Mouse (Mus musculus): ENCODE measurements at regions not wholly inside any gene's neighbourhood (a gene's known extent, or its start where the extent isn't known, plus 50 kb on each side); places are given as distances from the start of the nearest gene placed in this dataset.

- no peak overlapping the region for H3K9ac ChIP-seq (ENCODE audit: low read length)
- no peak for ATAC-seq (ENCODE audit: insufficient number of reproducible peaks, insufficient read depth, low FRiP score, low read depth)
- no peak overlapping the region for H3K27ac ChIP-seq (replicated peaks in 1 of 2; ENCODE audit: control insufficient read depth in 1 of 2, insufficient read depth in 1 of 2, low read depth in 2 of 2, low read length in 2 of 2)
- no peak overlapping the region for H3K4me3 ChIP-seq (ENCODE audit: control insufficient read depth in 1 of 2, insufficient read depth in 1 of 2, low read depth in 1 of 2, low read length in 2 of 2)
- H3K27me3 ChIP-seq (ENCODE audit: control insufficient read depth, insufficient read depth, low read length), result no peaks in the 10 kb centered on the region
- no peaks in the 10 kb centered on the region for H3K9me3 ChIP-seq (ENCODE audit: control insufficient read depth, low read length)
- no peaks in the 10 kb centered on the region for H3K4me1 ChIP-seq (ENCODE audit: control insufficient read depth in 2 of 2, insufficient read depth in 2 of 2, low read length in 2 of 2)
- no peaks in the 10 kb centered on the region for H3K36me3 ChIP-seq (ENCODE audit: control insufficient read depth, insufficient read depth, low read length)
- H3K4me2 ChIP-seq (ENCODE audit: low read length), result no peak overlapping the region
- 53% methylated on average over 1 of the region's 1 CpGs for WGBS
Observed at GRCm38 (mm10) chr10:16951636-16952035, 771.4 kb upstream of the Cited2 start.

- WGBS, result 93% methylated on average over 3 of the region's 3 CpGs
- Histone ChIP-seq H3K4me1 (ENCODE audit: control insufficient read depth in 2 of 2, insufficient read depth in 2 of 2, low read length in 2 of 2) (peaks cover 0 to 3% of the 10 kb centered on the region in 2 experiments; a peak in 1 of 4 replicates), H3K36me3 (ENCODE audit: control insufficient read depth, insufficient read depth, low read length) (no peaks in the 10 kb centered on the region), H3K9me3 (ENCODE audit: control insufficient read depth, low read length) (no peaks in the 10 kb centered on the region), H3K9ac (ENCODE audit: low read length) (no peak overlapping the region), H3K4me2 (ENCODE audit: low read length) (no peak overlapping the region), H3K4me3 (ENCODE audit: control insufficient read depth in 1 of 2, insufficient read depth in 1 of 2, low read depth in 1 of 2, low read length in 2 of 2) (no peak overlapping the region), H3K27me3 (ENCODE audit: control insufficient read depth, insufficient read depth, low read length) (no peaks in the 10 kb centered on the region), H3K27ac (replicated peaks in 1 of 2; ENCODE audit: control insufficient read depth in 1 of 2, insufficient read depth in 1 of 2, low read depth in 2 of 2, low read length in 2 of 2) (no peak overlapping the region)
- ATAC-seq (ENCODE audit: insufficient number of reproducible peaks, insufficient read depth, low FRiP score, low read depth), result no peak
Observed at GRCm38 (mm10) chr10:16960971-16961370, 762.0 kb upstream of the Cited2 start.

GRCm38 (mm10) chr10:16962463-16962862 lies 760.6 kb upstream of the Cited2 start:
- H3K9me3 ChIP-seq (ENCODE audit: control insufficient read depth, low read length), result no peaks in the 10 kb centered on the region
- H3K4me1 ChIP-seq (ENCODE audit: control insufficient read depth in 2 of 2, insufficient read depth in 2 of 2, low read length in 2 of 2), result peaks cover 0 to 3% of the 10 kb centered on the region in 2 experiments; a peak in 1 of 4 replicates
- no peak for ATAC-seq (ENCODE audit: insufficient number of reproducible peaks, insufficient read depth, low FRiP score, low read depth)
- no peak overlapping the region for H3K4me3 ChIP-seq (ENCODE audit: control insufficient read depth in 1 of 2, insufficient read depth in 1 of 2, low read depth in 1 of 2, low read length in 2 of 2)
- no peak overlapping the region for H3K27ac ChIP-seq (replicated peaks in 1 of 2; ENCODE audit: control insufficient read depth in 1 of 2, insufficient read depth in 1 of 2, low read depth in 2 of 2, low read length in 2 of 2)
- WGBS, result 49% methylated on average over 2 of the region's 2 CpGs
- no peak overlapping the region for H3K9ac ChIP-seq (ENCODE audit: low read length)
- no peaks in the 10 kb centered on the region for H3K27me3 ChIP-seq (ENCODE audit: control insufficient read depth, insufficient read depth, low read length)
- no peak overlapping the region for H3K4me2 ChIP-seq (ENCODE audit: low read length)
- H3K36me3 ChIP-seq (ENCODE audit: control insufficient read depth, insufficient read depth, low read length), result no peaks in the 10 kb centered on the region

GRCm38 (mm10) chr10:16978770-16979169 lies 744.2 kb upstream of the Cited2 start:
- Histone ChIP-seq H3K36me3 (ENCODE audit: control insufficient read depth, insufficient read depth, low read length) (no peaks in the 10 kb centered on the region), H3K9me3 (ENCODE audit: control insufficient read depth, low read length) (no peaks in the 10 kb centered on the region), H3K27me3 (ENCODE audit: control insufficient read depth, insufficient read depth, low read length) (no peaks in the 10 kb centered on the region), H3K4me1 (ENCODE audit: control insufficient read depth in 2 of 2, insufficient read depth in 2 of 2, low read length in 2 of 2) (no peaks in the 10 kb centered on the region), H3K4me3 (ENCODE audit: control insufficient read depth in 1 of 2, insufficient read depth in 1 of 2, low read depth in 1 of 2, low read length in 2 of 2) (no peak overlapping the region), H3K4me2 (ENCODE audit: low read length) (no peak overlapping the region), H3K27ac (replicated peaks in 1 of 2; ENCODE audit: control insufficient read depth in 1 of 2, insufficient read depth in 1 of 2, low read depth in 2 of 2, low read length in 2 of 2) (no peak overlapping the region), H3K9ac (ENCODE audit: low read length) (no peak overlapping the region)
- WGBS, result 80% methylated on average over 5 of the region's 5 CpGs
- ATAC-seq (ENCODE audit: insufficient number of reproducible peaks, insufficient read depth, low FRiP score, low read depth), result no peak

- Histone ChIP-seq H3K4me1 (ENCODE audit: control insufficient read depth in 2 of 2, insufficient read depth in 2 of 2, low read length in 2 of 2) (peaks cover 6 to 18% of the 10 kb centered on the region in 2 experiments), H3K9me3 (ENCODE audit: control insufficient read depth, low read length) (no peaks in the 10 kb centered on the region), H3K27ac (replicated peaks in 1 of 2; ENCODE audit: control insufficient read depth in 1 of 2, insufficient read depth in 1 of 2, low read depth in 2 of 2, low read length in 2 of 2) (peak overlapping the region; percentile 10 to 44; a peak in 2 of 4 replicates), H3K27me3 (ENCODE audit: control insufficient read depth, insufficient read depth, low read length) (no peaks in the 10 kb centered on the region), H3K36me3 (ENCODE audit: control insufficient read depth, insufficient read depth, low read length) (no peaks in the 10 kb centered on the region), H3K9ac (ENCODE audit: low read length) (no peak overlapping the region), H3K4me2 (ENCODE audit: low read length) (no peak overlapping the region), H3K4me3 (ENCODE audit: control insufficient read depth in 1 of 2, insufficient read depth in 1 of 2, low read depth in 1 of 2, low read length in 2 of 2) (no peak overlapping the region)
- no peak for ATAC-seq (ENCODE audit: insufficient number of reproducible peaks, insufficient read depth, low FRiP score, low read depth)
- 73% methylated on average over 1 of the region's 1 CpGs for WGBS
Observed at GRCm38 (mm10) chr10:16990227-16990626, 732.8 kb upstream of the Cited2 start.

- peaks cover 6 to 18% of the 10 kb centered on the region in 2 experiments for H3K4me1 ChIP-seq (ENCODE audit: control insufficient read depth in 2 of 2, insufficient read depth in 2 of 2, low read length in 2 of 2)
- peak overlapping the region; percentile 36; the same call in 1 of the 2 replicates for H3K4me2 ChIP-seq (ENCODE audit: low read length)
- H3K27me3 ChIP-seq (ENCODE audit: control insufficient read depth, insufficient read depth, low read length), result no peaks in the 10 kb centered on the region
- peak; percentile 56; the same call in 1 of the 2 replicates for ATAC-seq (ENCODE audit: insufficient number of reproducible peaks, insufficient read depth, low FRiP score, low read depth)
- no peak overlapping the region for H3K4me3 ChIP-seq (ENCODE audit: control insufficient read depth in 1 of 2, insufficient read depth in 1 of 2, low read depth in 1 of 2, low read length in 2 of 2)
- no peaks in the 10 kb centered on the region for H3K36me3 ChIP-seq (ENCODE audit: control insufficient read depth, insufficient read depth, low read length)
- H3K27ac ChIP-seq (replicated peaks in 1 of 2; ENCODE audit: control insufficient read depth in 1 of 2, insufficient read depth in 1 of 2, low read depth in 2 of 2, low read length in 2 of 2), result peak overlapping the region; percentile 85 to 87
- 5% methylated on average over 2 of the region's 2 CpGs for WGBS
- H3K9ac ChIP-seq (ENCODE audit: low read length), result no peak overlapping the region
- no peaks in the 10 kb centered on the region for H3K9me3 ChIP-seq (ENCODE audit: control insufficient read depth, low read length)
Observed at GRCm38 (mm10) chr10:16993789-16994188, 729.2 kb upstream of the Cited2 start.

- H3K4me2 ChIP-seq (ENCODE audit: low read length), result peak overlapping the region; percentile 36; the same call in 1 of the 2 replicates
- H3K36me3 ChIP-seq (ENCODE audit: control insufficient read depth, insufficient read depth, low read length), result no peaks in the 10 kb centered on the region
- no peak overlapping the region for H3K9ac ChIP-seq (ENCODE audit: low read length)
- H3K27me3 ChIP-seq (ENCODE audit: control insufficient read depth, insufficient read depth, low read length), result no peaks in the 10 kb centered on the region
- peak overlapping the region; percentile 79 to 85 for H3K27ac ChIP-seq (replicated peaks in 1 of 2; ENCODE audit: control insufficient read depth in 1 of 2, insufficient read depth in 1 of 2, low read depth in 2 of 2, low read length in 2 of 2)
- H3K4me3 ChIP-seq (ENCODE audit: control insufficient read depth in 1 of 2, insufficient read depth in 1 of 2, low read depth in 1 of 2, low read length in 2 of 2), result no peak overlapping the region
- WGBS, result 44% methylated on average over 6 of the region's 6 CpGs
- peaks cover 6 to 18% of the 10 kb centered on the region in 2 experiments for H3K4me1 ChIP-seq (ENCODE audit: control insufficient read depth in 2 of 2, insufficient read depth in 2 of 2, low read length in 2 of 2)
- no peak for ATAC-seq (ENCODE audit: insufficient number of reproducible peaks, insufficient read depth, low FRiP score, low read depth)
- H3K9me3 ChIP-seq (ENCODE audit: control insufficient read depth, low read length), result no peaks in the 10 kb centered on the region
Observed at GRCm38 (mm10) chr10:16994526-16994925, 728.5 kb upstream of the Cited2 start.

- no peak overlapping the region for H3K9ac ChIP-seq (ENCODE audit: low read length)
- peak overlapping the region in 1 of 2 experiments; percentile 85; a peak in 3 of 4 replicates for H3K27ac ChIP-seq (replicated peaks in 1 of 2; ENCODE audit: control insufficient read depth in 1 of 2, insufficient read depth in 1 of 2, low read depth in 2 of 2, low read length in 2 of 2)
- no peak overlapping the region for H3K4me3 ChIP-seq (ENCODE audit: control insufficient read depth in 1 of 2, insufficient read depth in 1 of 2, low read depth in 1 of 2, low read length in 2 of 2)
- no peak for ATAC-seq (ENCODE audit: insufficient number of reproducible peaks, insufficient read depth, low FRiP score, low read depth)
- H3K9me3 ChIP-seq (ENCODE audit: control insufficient read depth, low read length), result no peaks in the 10 kb centered on the region
- WGBS, result 80% methylated on average over 1 of the region's 1 CpGs
- H3K27me3 ChIP-seq (ENCODE audit: control insufficient read depth, insufficient read depth, low read length), result no peaks in the 10 kb centered on the region
- H3K4me1 ChIP-seq (ENCODE audit: control insufficient read depth in 2 of 2, insufficient read depth in 2 of 2, low read length in 2 of 2), result peaks cover 6 to 18% of the 10 kb centered on the region in 2 experiments
- no peak overlapping the region for H3K4me2 ChIP-seq (ENCODE audit: low read length)
- H3K36me3 ChIP-seq (ENCODE audit: control insufficient read depth, insufficient read depth, low read length), result no peaks in the 10 kb centered on the region
Observed at GRCm38 (mm10) chr10:16995010-16995409, 728.0 kb upstream of the Cited2 start.

All from heart, embryonic 14.5 days (tissue).